Mouse (Mus musculus) CH12.LX (cell line): ENCODE data around the gene Lpxn. TPM values are rescaled to one million over a fixed set of nuclear protein-coding genes. Genes with fewer than 3 reads are reported as not detected.

ENCODE experiments used
- DNase-seq: peaks from one replicate; pipeline ENCODE4 v3.0.0-alpha.2; 2013; ENCODE audit errors: extremely low read depth
- H3K27ac ChIP-seq: 2 replicates; pipeline ENCODE4 v1.5.1; 2012; ENCODE audit warnings: low read depth, mild to moderate bottlenecking, control low read depth, moderate library complexity; ENCODE audit not compliant: insufficient read depth
- H3K27me3 ChIP-seq: replicated peaks from 2 replicates; pipeline ENCODE3; 2012; ENCODE audit warnings: inconsistent platforms
- H3K36me3 ChIP-seq, 2 experiments: replicated peaks in 1 of 2; 2 replicates each; pipeline versions ENCODE3 to v1.6.1; 2012; ENCODE audit warnings: inconsistent platforms in 1 of 2, low read length in 1 of 2, mild to moderate bottlenecking in 1 of 2, mixed read lengths in 1 of 2, moderate library complexity in 1 of 2; ENCODE audit not compliant: control insufficient read depth in 1 of 2, insufficient read depth in 1 of 2
- H3K4me1 ChIP-seq, 2 experiments: 2 replicates each; pipeline ENCODE4 v1.6.1; 2012; ENCODE audit warnings: inconsistent platforms in 1 of 2, moderate library complexity in 1 of 2; ENCODE audit not compliant: insufficient read depth in 2 of 2, control insufficient read depth in 1 of 2
- H3K4me2 ChIP-seq: 2 replicates; pipeline ENCODE4 v1.6.1; 2012; ENCODE audit warnings: low read depth, mild to moderate bottlenecking, control low read depth; ENCODE audit not compliant: poor library complexity, insufficient read depth, severe bottlenecking
- H3K4me3 ChIP-seq, 3 experiments: fragments of 150-350 bp in 1 of 3; sonication (generic) in 1 of 3; replicated peaks in 1 of 3; 2 replicates each; pipeline versions ENCODE3 to v1.5.1; 2011 to 2012; ENCODE audit warnings: low read depth in 2 of 3, low read length in 2 of 3, mild to moderate bottlenecking in 2 of 3, moderate library complexity in 2 of 3, control low read depth in 1 of 3, improper control_type of control experiment in 1 of 3, inconsistent platforms in 1 of 3, mixed read lengths in 1 of 3; ENCODE audit not compliant: poor library complexity in 1 of 3
- H3K79me2 ChIP-seq: replicated peaks from 2 replicates; pipeline ENCODE4 v1.6.1; 2012; ENCODE audit warnings: mild to moderate bottlenecking, moderate library complexity; ENCODE audit not compliant: control insufficient read depth, poor library complexity, insufficient read depth, severe bottlenecking; ENCODE audit errors: extremely low read depth
- H3K9ac ChIP-seq: 2 replicates; pipeline ENCODE4 v1.6.1; 2012; ENCODE audit warnings: low read depth, mild to moderate bottlenecking, control low read depth, moderate library complexity; ENCODE audit not compliant: insufficient read depth
- H3K9me3 ChIP-seq: replicated peaks from 2 replicates; pipeline ENCODE3; 2012; ENCODE audit warnings: low read length, inconsistent platforms, mixed read lengths
- BHLHE40 ChIP-seq: IDR thresholded peaks from 2 replicates; pipeline ENCODE4 v1.6.1; 2011; ENCODE audit warnings: mild to moderate bottlenecking, low read depth, low read length, improper control_type of control experiment
- EP300 ChIP-seq: IDR thresholded peaks from 2 replicates; pipeline ENCODE4 v1.6.1; 2011; ENCODE audit warnings: low read length, improper control_type of control experiment
- ETS1 ChIP-seq: conservative IDR thresholded peaks from 2 replicates; pipeline ENCODE4 v1.6.1; 2012; ENCODE audit warnings: low read depth, mild to moderate bottlenecking, inconsistent platforms, low read length, improper control_type of control experiment, moderate library complexity
- IRF4 ChIP-seq: IDR thresholded peaks from 2 replicates; pipeline ENCODE4 v1.6.1; 2014; ENCODE audit warnings: low read depth, mild to moderate bottlenecking, inconsistent platforms, low read length, improper control_type of control experiment
- JUN ChIP-seq: IDR thresholded peaks from 2 replicates; pipeline ENCODE4 v1.6.1; 2011; ENCODE audit warnings: low read depth, mild to moderate bottlenecking, low read length, improper control_type of control experiment, moderate library complexity; ENCODE audit not compliant: insufficient read depth
- JUND ChIP-seq: conservative IDR thresholded peaks from 2 replicates; pipeline ENCODE4 v1.6.1; 2011; ENCODE audit warnings: low read depth, low read length, improper control_type of control experiment
- MAFK ChIP-seq: IDR thresholded peaks from 2 replicates; pipeline ENCODE4 v1.6.1; 2011; ENCODE audit warnings: low read length, improper control_type of control experiment; ENCODE audit not compliant: insufficient replicate concordance
- MEF2A ChIP-seq: IDR thresholded peaks from 2 replicates; pipeline ENCODE4 v1.6.1; 2014; ENCODE audit warnings: low read depth, mild to moderate bottlenecking, inconsistent platforms, low read length, improper control_type of control experiment, borderline replicate concordance
- MYC ChIP-seq: IDR thresholded peaks from 2 replicates; pipeline ENCODE4 v1.6.1; 2011; ENCODE audit warnings: low read depth, mild to moderate bottlenecking, improper control_type of control experiment, low read length
- NRF1 ChIP-seq: IDR thresholded peaks from 2 replicates; pipeline ENCODE4 v1.6.1; 2014; ENCODE audit warnings: low read depth, mild to moderate bottlenecking, inconsistent platforms, low read length, improper control_type of control experiment, moderate library complexity
- SMC3 ChIP-seq: IDR thresholded peaks from 2 replicates; pipeline ENCODE4 v1.6.1; 2011; ENCODE audit warnings: low read depth, low read length, improper control_type of control experiment
- TBP ChIP-seq: conservative IDR thresholded peaks from 2 replicates; pipeline ENCODE4 v1.6.1; 2011; ENCODE audit warnings: low read depth, low read length, improper control_type of control experiment
- dilution Hi-C: fragments of 300-500 bp; cut with MboI; formaldehyde crosslinking; loops from 2 replicates; pipeline ENCODE4 v1.14.3; 2020; ENCODE audit warnings: low sequenced_read_pairs; ENCODE audit not compliant: extremely low pct_unique_long_range_greater_than_20kb, extremely low pct_ligation_motif_present
- in situ Hi-C: fragments of 300-500 bp; cut with MboI; formaldehyde crosslinking; loops from 3 replicates; pipeline ENCODE4 v1.14.3; 2019; ENCODE audit warnings: low sequenced_read_pairs, low pct_ligation_motif_present, low pct_unique_long_range_greater_than_20kb, mixed read lengths
- polyA plus RNA-seq: library from polyadenylated mRNA; unstranded; fragments of >175 nt; gene quantifications from 2 replicates; pipeline ENCODE4 v1.2.1, GENCODE M21; 2012; ENCODE audit warnings: low read depth; ENCODE audit not compliant: insufficient read length
- total RNA-seq, 2 experiments: library from RNA; depleted of rRNA; stranded (reverse); fragments of 300-350 nt in 1 of 2; fragments of >200 nt in 1 of 2; gene quantifications; 2 replicates each; pipeline ENCODE4 v1.2.3; 2012 to 2014

Gene Lpxn
- total and polyA plus RNA-seq, 3 experiments: 39.2 to 140 (median 66.4) TPM

GRCm38 (mm10) chr19:12812644-12813364, 16.8 kb downstream of the Lpxn start (continued):
- no peak for TF ChIP-seq SMC3
- TF ChIP-seq MEF2A: no peak

- no peak overlapping the region for H3K9ac ChIP-seq
- H3K79me2 ChIP-seq: no peaks in the 10 kb centered on the region
- H3K4me2 ChIP-seq: no peak overlapping the region
- no peak overlapping the region for H3K4me3 ChIP-seq
- H3K27ac ChIP-seq: no peak overlapping the region
- dilution Hi-C loops (no loop called here), in situ Hi-C loops (no loop called here)
- peaks cover 0 to 34% of the 10 kb centered on the region in 2 experiments; a peak in 2 of 4 replicates for H3K4me1 ChIP-seq
- no peaks in the 10 kb centered on the region for H3K27me3 ChIP-seq
- no peak for TF ChIP-seq JUND
- TF ChIP-seq MAFK: 0 out of 2 replicates have a peak, but pooled peaks have one; percentile 61
- DNase-seq: no peak
- peaks cover 7 to 51% of the 10 kb centered on the region in 2 experiments for H3K36me3 ChIP-seq
- no peaks in the 10 kb centered on the region for H3K9me3 ChIP-seq
These were observed 17.9 kb downstream of the Lpxn start for GRCm38 (mm10) chr19:12813883-12814282.

GRCm38 (mm10) chr19:12818507-12818906, 22.5 kb downstream of the Lpxn start:
- H3K27me3 ChIP-seq: no peaks in the 10 kb centered on the region
- no peak overlapping the region for H3K4me2 ChIP-seq
- peaks cover 16 to 35% of the 10 kb centered on the region in 2 experiments for H3K36me3 ChIP-seq
- peak; percentile 73 for TF ChIP-seq EP300
- no peak for TF ChIP-seq JUN
- no peak for TF ChIP-seq MYC
- no peak for TF ChIP-seq NRF1
- no peak; the same call in 1 of the 2 replicates for TF ChIP-seq TBP
- TF ChIP-seq BHLHE40: peak; percentile 52
- peak; percentile 32; the same call in 1 of the 2 replicates for TF ChIP-seq ETS1
- TF ChIP-seq IRF4: peak; percentile 80
- in situ Hi-C loops: no loop called here
- H3K27ac ChIP-seq: no peak overlapping the region
- DNase-seq: peak; percentile 38
- peaks cover 0 to 21% of the 10 kb centered on the region in 2 experiments; a peak in 2 of 4 replicates for H3K4me1 ChIP-seq
- no peaks in the 10 kb centered on the region for H3K79me2 ChIP-seq
- H3K9me3 ChIP-seq: no peaks in the 10 kb centered on the region
- dilution Hi-C loops: no loop called here
- H3K9ac ChIP-seq: no peak overlapping the region
- no peak overlapping the region for H3K4me3 ChIP-seq
